Mouse (Mus musculus): ENCODE measurements at regions not wholly inside any gene's neighbourhood (a gene's known extent, or its start where the extent isn't known, plus 50 kb on each side); places are given as distances from the start of the nearest gene placed in this dataset.

- H3K27ac ChIP-seq (ENCODE audit: low read depth, low read length): no peak overlapping the region
- peak overlapping the region; percentile 5; the same call in 1 of the 2 replicates for H3K4me3 ChIP-seq (ENCODE audit: low read length)
- H3K9me3 ChIP-seq (ENCODE audit: control insufficient read depth, low read length): no peaks in the 10 kb centered on the region
- 16% methylated on average over 20 of the region's 20 CpGs for WGBS
- no peaks in the 10 kb centered on the region for H3K36me3 ChIP-seq (ENCODE audit: control insufficient read depth, insufficient read depth, low read length)
- H3K4me2 ChIP-seq (replicated peaks; ENCODE audit: low read depth, low read length): peak overlapping the region; percentile 28
- peak; percentile 61 for ATAC-seq (ENCODE audit: low FRiP score, low TSS enrichment)
- no peaks in the 10 kb centered on the region for H3K27me3 ChIP-seq (ENCODE audit: control insufficient read depth, insufficient read depth, low read length)
- no peak overlapping the region; the same call in 1 of the 2 replicates for H3K9ac ChIP-seq (ENCODE audit: low read depth, low read length)
- peaks cover 8% of the 10 kb centered on the region; the same call in 1 of the 2 replicates for H3K4me1 ChIP-seq (ENCODE audit: control insufficient read depth, insufficient read depth, low read length)
These were observed 263.6 kb upstream of the Gm5148 start for GRCm38 (mm10) chr3:37987775-37988505.

- H3K9me3 ChIP-seq (ENCODE audit: control insufficient read depth, low read length): no peaks in the 10 kb centered on the region
- H3K27ac ChIP-seq (ENCODE audit: low read depth, low read length): no peak overlapping the region
- H3K4me1 ChIP-seq (ENCODE audit: control insufficient read depth, insufficient read depth, low read length): peaks cover 12% of the 10 kb centered on the region; the same call in 1 of the 2 replicates
- WGBS: 48% methylated on average over 14 of the region's 14 CpGs
- no peaks in the 10 kb centered on the region for H3K36me3 ChIP-seq (ENCODE audit: control insufficient read depth, insufficient read depth, low read length)
- H3K4me2 ChIP-seq (replicated peaks; ENCODE audit: low read depth, low read length): peak overlapping the region; percentile 28
- no peak overlapping the region for H3K4me3 ChIP-seq (ENCODE audit: low read length)
- peak; percentile 26; the same call in 1 of the 2 replicates for ATAC-seq (ENCODE audit: low FRiP score, low TSS enrichment)
- no peak overlapping the region; the same call in 1 of the 2 replicates for H3K9ac ChIP-seq (ENCODE audit: low read depth, low read length)
- no peaks in the 10 kb centered on the region for H3K27me3 ChIP-seq (ENCODE audit: control insufficient read depth, insufficient read depth, low read length)
These were observed 262.9 kb upstream of the Gm5148 start for GRCm38 (mm10) chr3:37987007-37987774.

- no peak for ATAC-seq (ENCODE audit: low FRiP score, low TSS enrichment)
- no peak overlapping the region for H3K4me2 ChIP-seq (replicated peaks; ENCODE audit: low read depth, low read length)
- H3K4me1 ChIP-seq (ENCODE audit: control insufficient read depth, insufficient read depth, low read length): peaks cover 19% of the 10 kb centered on the region; the same call in 1 of the 2 replicates
- H3K9me3 ChIP-seq (ENCODE audit: control insufficient read depth, low read length): no peaks in the 10 kb centered on the region
- no peak overlapping the region for H3K27ac ChIP-seq (ENCODE audit: low read depth, low read length)
- no peaks in the 10 kb centered on the region for H3K36me3 ChIP-seq (ENCODE audit: control insufficient read depth, insufficient read depth, low read length)
- no peak overlapping the region for H3K9ac ChIP-seq (ENCODE audit: low read depth, low read length)
- 82% methylated on average over 9 of the region's 9 CpGs for WGBS
- no peak overlapping the region for H3K4me3 ChIP-seq (ENCODE audit: low read length)
- H3K27me3 ChIP-seq (ENCODE audit: control insufficient read depth, insufficient read depth, low read length): no peaks in the 10 kb centered on the region
These were observed 260.4 kb upstream of the Gm5148 start for GRCm38 (mm10) chr3:37984706-37985105.

DNA sequence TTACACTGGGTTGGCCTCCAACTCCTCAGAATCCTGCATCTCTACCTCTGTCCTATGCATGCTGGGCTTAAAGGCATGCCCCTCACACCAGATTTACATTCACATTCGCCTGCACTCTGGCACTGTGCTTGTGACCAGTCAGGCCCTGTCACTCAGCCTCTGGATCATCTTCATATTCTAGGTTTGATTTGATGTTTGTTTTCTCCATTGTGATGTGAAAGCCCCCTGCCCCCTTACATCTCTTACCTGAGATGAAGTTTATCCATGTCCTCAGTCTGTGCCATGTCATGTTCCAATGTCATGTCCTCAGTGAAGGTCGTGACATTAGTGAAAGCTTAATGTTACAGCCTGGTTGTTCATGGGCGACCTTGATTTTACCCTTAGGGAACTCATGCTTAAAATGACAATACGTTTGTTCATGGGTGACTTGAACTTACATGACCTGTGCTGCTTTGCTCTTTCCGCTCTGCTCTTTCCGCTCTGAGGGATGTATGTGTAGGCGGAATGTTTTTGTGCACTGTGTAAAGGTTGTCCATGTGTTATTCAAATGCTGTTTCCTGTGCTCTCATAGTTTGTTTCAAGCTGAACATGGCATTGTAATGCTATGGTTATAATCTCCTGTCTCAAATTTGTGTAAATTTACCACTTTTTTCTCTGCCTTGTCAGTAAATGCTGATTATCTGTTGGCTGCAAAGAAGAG, 257.3 kb upstream of the Gm5148 start:
- H3K27ac ChIP-seq (ENCODE audit: low read depth, low read length): no peak overlapping the region

DNA sequence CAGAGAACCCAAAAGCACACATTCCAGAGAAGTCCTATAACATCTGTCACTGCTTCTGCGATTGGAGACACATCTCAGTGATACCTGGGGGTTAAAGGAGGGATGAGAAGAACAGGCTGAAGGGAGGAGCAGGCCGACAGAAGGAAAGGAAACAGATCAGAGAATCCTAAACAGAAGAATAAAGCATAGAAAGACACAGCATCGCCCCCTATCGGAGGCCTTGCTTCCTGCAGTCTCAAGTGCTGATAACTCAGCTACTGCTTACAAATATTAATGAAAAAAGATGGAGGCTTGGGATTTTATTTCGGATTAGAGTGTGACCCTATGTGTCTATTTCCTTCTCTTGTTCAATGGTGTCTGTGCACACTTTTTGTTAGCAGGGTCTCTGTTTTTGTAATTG, 255.6 kb upstream of the Gm5148 start:
- H3K36me3 ChIP-seq (ENCODE audit: control insufficient read depth, insufficient read depth, low read length): no peaks in the 10 kb centered on the region
- peaks cover 25% of the 10 kb centered on the region for H3K4me1 ChIP-seq (ENCODE audit: control insufficient read depth, insufficient read depth, low read length)
- H3K27ac ChIP-seq (ENCODE audit: low read depth, low read length): no peak overlapping the region
- no peak overlapping the region for H3K4me2 ChIP-seq (replicated peaks; ENCODE audit: low read depth, low read length)
- ATAC-seq (ENCODE audit: low FRiP score, low TSS enrichment): no peak
- 66% methylated on average over 5 of the region's 5 CpGs for WGBS
- no peaks in the 10 kb centered on the region for H3K27me3 ChIP-seq (ENCODE audit: control insufficient read depth, insufficient read depth, low read length)
- H3K9me3 ChIP-seq (ENCODE audit: control insufficient read depth, low read length): no peaks in the 10 kb centered on the region
- no peak overlapping the region for H3K9ac ChIP-seq (ENCODE audit: low read depth, low read length)
- H3K4me3 ChIP-seq (ENCODE audit: low read length): no peak overlapping the region

More for the DNA sequence above, 257.3 kb upstream of the Gm5148 start:
- 27% methylated on average over 7 of the region's 7 CpGs for WGBS
- H3K9me3 ChIP-seq (ENCODE audit: control insufficient read depth, low read length): no peaks in the 10 kb centered on the region
- no peak overlapping the region for H3K9ac ChIP-seq (ENCODE audit: low read depth, low read length)
- ATAC-seq (ENCODE audit: low FRiP score, low TSS enrichment): 0 out of 2 replicates have a peak, but pooled peaks have one; percentile 34
- H3K4me1 ChIP-seq (ENCODE audit: control insufficient read depth, insufficient read depth, low read length): peaks cover 17% of the 10 kb centered on the region
- H3K27me3 ChIP-seq (ENCODE audit: control insufficient read depth, insufficient read depth, low read length): no peaks in the 10 kb centered on the region
- H3K4me2 ChIP-seq (replicated peaks; ENCODE audit: low read depth, low read length): no peak overlapping the region
- no peaks in the 10 kb centered on the region for H3K36me3 ChIP-seq (ENCODE audit: control insufficient read depth, insufficient read depth, low read length)
- no peak overlapping the region for H3K4me3 ChIP-seq (ENCODE audit: low read length)

- Histone ChIP-seq H3K27ac (ENCODE audit: low read depth, low read length) (no peak overlapping the region), H3K9ac (ENCODE audit: low read depth, low read length) (no peak overlapping the region), H3K4me2 (replicated peaks; ENCODE audit: low read depth, low read length) (no peak overlapping the region), H3K9me3 (ENCODE audit: control insufficient read depth, low read length) (no peaks in the 10 kb centered on the region), H3K27me3 (ENCODE audit: control insufficient read depth, insufficient read depth, low read length) (no peaks in the 10 kb centered on the region), H3K4me3 (ENCODE audit: low read length) (no peak overlapping the region), H3K36me3 (ENCODE audit: control insufficient read depth, insufficient read depth, low read length) (no peaks in the 10 kb centered on the region), H3K4me1 (ENCODE audit: control insufficient read depth, insufficient read depth, low read length) (peaks cover 25% of the 10 kb centered on the region)
- WGBS: 30% methylated on average over 6 of the region's 6 CpGs
- no peak for ATAC-seq (ENCODE audit: low FRiP score, low TSS enrichment)
These were observed 254.2 kb upstream of the Gm5148 start for GRCm38 (mm10) chr3:37978481-37978880.

DNA sequence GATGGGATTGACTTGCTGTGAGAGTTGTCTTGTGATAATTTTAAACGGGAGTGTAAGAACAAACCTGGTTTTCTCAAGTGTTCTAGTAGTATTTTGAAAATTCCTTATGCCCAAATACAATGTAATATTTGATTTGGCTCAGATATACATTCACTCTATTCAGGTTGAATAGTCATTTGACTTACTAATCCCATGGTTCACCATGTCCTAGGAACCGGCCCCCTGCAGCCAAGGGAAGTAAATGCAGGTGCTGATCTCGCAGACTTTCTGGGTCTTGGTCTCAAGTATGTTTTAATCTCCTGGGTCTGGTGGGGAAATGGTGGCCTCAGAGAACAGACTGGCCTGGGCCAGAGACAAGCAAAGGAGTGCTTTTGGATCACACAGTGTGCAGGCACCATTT, 253.2 kb upstream of the Gm5148 start:
- H3K27ac ChIP-seq (ENCODE audit: low read depth, low read length): no peak overlapping the region
- H3K9ac ChIP-seq (ENCODE audit: low read depth, low read length): no peak overlapping the region
- no peaks in the 10 kb centered on the region for H3K27me3 ChIP-seq (ENCODE audit: control insufficient read depth, insufficient read depth, low read length)
- 66% methylated on average over 3 of the region's 3 CpGs for WGBS
- no peaks in the 10 kb centered on the region for H3K36me3 ChIP-seq (ENCODE audit: control insufficient read depth, insufficient read depth, low read length)
- no peak for ATAC-seq (ENCODE audit: low FRiP score, low TSS enrichment)
- H3K4me1 ChIP-seq (ENCODE audit: control insufficient read depth, insufficient read depth, low read length): peaks cover 24% of the 10 kb centered on the region
- H3K4me3 ChIP-seq (ENCODE audit: low read length): no peak overlapping the region
- no peak overlapping the region for H3K4me2 ChIP-seq (replicated peaks; ENCODE audit: low read depth, low read length)
- H3K9me3 ChIP-seq (ENCODE audit: control insufficient read depth, low read length): no peaks in the 10 kb centered on the region

DNA sequence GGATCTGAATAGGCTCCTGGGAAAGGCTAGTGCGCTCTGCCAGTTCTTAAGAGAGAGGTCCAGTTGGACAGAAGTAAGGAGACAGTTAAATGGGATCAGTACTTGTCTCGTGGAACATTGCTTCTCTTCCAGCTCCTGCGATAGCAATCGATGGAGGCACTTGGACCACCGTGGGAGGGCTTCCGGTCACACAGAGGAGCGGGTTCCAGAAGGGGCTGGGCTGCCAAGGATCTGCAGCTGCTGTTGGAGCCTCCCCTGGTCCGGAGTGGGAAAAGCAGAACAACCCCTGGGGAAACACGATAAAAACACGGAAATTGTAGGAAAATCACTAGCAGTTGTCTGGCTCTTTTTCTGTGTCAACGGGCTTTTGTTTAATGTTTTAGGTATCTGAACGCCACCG, 252.3 kb upstream of the Gm5148 start:
- H3K36me3 ChIP-seq (ENCODE audit: control insufficient read depth, insufficient read depth, low read length): no peaks in the 10 kb centered on the region
- H3K9ac ChIP-seq (ENCODE audit: low read depth, low read length): no peak overlapping the region
- 0 out of 2 replicates have a peak, but pooled peaks have one; percentile 41 for ATAC-seq (ENCODE audit: low FRiP score, low TSS enrichment)
- H3K4me2 ChIP-seq (replicated peaks; ENCODE audit: low read depth, low read length): peak overlapping the region; percentile 21
- H3K27me3 ChIP-seq (ENCODE audit: control insufficient read depth, insufficient read depth, low read length): no peaks in the 10 kb centered on the region
- H3K4me3 ChIP-seq (ENCODE audit: low read length): peak overlapping the region; percentile 8; the same call in 1 of the 2 replicates
- H3K9me3 ChIP-seq (ENCODE audit: control insufficient read depth, low read length): no peaks in the 10 kb centered on the region
- peaks cover 15% of the 10 kb centered on the region for H3K4me1 ChIP-seq (ENCODE audit: control insufficient read depth, insufficient read depth, low read length)
- WGBS: 25% methylated on average over 13 of the region's 13 CpGs
- H3K27ac ChIP-seq (ENCODE audit: low read depth, low read length): 0 out of 2 replicates have a peak overlapping the region, but pooled peaks have one; percentile 37

Measured in kidney, embryonic 14.5 days (tissue).